Mouse (Mus musculus) frontal cortex, postnatal 25 days (tissue): ENCODE measurements around the gene Rhd.
"Not testable (repeated sequence)": the region's sequence is repeated elsewhere in the genome, so short reads cannot be mapped to it uniquely, and the experiment has no call there.

Experiments used
- DNase-seq, 2 experiments: peaks; one replicate each; pipeline ENCODE4 v3.0.0; 2022; ENCODE audit warnings: low spot score in 2 of 2

Gene Rhd

DNA sequence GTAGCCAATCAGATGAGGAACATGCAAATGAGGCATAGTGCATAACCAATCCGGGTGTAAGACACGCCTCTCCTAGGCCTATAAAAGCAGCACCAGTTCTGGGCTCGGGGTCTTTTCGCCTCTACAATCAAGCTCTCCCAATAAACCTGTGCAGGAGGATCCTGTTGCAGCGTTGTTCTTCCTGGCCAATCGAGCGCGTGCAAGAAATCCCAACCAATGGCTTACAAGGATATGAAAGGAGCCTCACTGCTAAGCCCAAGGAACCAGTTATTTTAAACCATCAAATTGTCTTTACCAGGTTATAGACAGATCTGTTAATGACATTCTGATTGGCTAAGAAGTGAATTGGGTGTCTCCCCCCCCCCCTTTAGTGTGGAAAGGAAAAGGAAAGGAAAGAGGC is 47.1 kb downstream of the Rhd start:
- not testable (repeated sequence) for DNase-seq

DNA sequence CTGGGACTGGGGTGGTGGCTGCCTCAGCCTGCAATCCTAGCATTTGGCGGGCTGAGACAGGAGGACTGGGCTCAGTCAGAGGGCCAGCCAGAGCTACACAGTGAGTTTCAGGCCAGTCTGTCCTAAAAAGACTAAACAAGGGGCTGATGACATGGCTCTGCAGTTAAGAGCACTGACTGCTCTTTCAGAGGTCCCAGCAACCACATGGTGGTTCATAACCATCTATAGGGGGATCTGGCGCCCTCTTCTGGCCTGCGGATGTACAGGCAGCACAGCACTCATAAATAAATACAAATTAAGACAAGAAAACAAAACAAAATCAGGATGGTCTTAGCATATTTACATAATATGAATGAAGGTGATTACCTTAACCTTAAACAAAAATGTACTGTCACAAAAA is 49.1 kb downstream of the Rhd start:
- peak; percentile 43 to 44 for DNase-seq

DNA sequence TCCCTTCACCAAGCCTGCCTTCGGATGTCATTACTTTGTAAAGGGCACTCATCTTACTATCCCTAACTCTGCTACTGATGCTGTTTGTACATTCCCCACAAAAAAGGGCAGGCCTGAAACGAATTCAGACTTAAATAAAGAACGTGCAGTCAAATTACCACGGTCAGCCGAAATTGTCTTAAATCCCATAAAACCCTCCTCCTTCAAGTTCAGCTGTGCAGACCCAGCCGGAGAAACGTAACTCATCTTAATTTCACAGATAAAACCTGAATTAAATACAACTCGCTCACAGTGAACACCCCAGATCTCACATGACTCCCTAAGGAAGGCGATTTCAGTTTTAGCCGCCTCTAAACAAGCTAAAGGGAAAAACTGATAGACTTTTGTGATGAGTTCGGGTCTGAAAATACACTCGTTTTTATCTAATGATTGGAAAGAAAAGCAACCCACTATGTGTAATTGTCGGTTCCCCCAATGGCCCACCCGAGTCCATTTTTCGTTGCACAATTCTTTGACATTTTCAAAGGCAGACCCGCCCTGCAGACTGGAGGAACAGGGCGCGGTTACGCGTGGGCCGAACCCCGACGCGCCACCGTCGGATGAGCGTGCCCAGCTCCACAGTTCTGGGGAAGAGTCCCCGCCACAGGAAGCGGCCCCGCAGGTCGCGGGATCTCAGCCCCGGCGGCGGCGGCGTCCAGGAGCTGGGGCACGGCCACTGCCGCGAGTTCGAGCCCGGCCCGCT is 50.0 kb downstream of the Rhd start:
- no peak for DNase-seq

DNA sequence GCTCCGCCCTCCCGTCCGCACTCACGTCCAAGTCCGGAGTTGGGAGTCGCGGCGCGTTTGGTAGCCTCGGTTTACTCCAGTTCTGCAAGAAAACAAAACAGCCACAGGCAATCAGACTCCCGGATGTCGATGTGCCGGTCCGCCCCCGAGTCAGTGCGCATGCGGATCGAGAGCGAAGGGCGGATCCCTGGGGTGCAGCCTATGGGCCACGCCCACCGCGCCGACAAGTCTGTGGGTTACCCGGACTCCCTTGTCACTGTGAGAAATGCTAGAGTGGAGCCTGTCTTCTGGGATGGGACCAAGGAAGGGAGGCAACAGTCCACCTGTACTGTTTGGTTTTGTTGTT is 50.5 kb downstream of the Rhd start, which contains the start of gene Tmem50a:
Gene Tmem50a (minus strand): TSS at position 161 of the 346 bp plus-strand sequence.
- peak; percentile 77 to 81 for DNase-seq

DNA sequence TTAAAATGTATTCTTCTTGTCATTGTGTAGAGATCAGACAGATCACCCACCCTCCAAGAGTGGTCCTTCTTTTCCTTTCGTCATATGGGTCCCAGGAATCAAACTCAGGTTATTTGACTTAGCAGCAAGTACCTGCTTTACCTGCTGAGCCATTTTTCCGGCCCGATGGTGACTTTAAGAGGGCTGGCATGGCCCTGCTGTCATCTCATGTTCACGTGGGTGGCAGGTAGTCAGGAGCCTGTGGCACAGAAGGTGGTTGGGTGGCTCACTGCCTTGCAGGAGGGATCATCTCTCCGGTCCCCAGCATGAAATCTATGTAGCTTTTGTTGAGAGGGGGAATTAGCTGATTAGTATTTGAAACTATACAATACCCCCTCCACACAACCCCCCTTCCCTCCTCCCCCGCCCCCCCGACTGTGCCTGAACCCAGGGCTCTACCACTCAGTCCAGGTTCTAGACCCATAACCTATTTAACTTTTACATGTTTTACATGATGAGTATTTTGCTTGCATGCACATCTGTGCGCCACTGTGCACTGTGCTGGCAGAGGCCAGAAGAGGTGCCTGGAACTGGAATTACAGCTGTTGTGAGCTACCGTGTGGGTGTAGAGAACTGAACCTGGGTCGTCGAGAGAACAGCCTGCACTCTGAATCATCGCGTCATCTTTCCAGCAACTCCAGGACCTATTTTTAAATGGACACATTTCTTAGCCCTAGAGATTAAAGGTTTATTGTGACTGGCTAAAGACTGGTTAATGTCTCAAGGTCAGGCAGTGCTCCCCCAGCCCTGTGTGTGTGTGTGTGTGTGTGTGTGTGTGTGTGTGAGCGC is 51.1 kb downstream of the Rhd start:
- DNase-seq, result no peak

DNA sequence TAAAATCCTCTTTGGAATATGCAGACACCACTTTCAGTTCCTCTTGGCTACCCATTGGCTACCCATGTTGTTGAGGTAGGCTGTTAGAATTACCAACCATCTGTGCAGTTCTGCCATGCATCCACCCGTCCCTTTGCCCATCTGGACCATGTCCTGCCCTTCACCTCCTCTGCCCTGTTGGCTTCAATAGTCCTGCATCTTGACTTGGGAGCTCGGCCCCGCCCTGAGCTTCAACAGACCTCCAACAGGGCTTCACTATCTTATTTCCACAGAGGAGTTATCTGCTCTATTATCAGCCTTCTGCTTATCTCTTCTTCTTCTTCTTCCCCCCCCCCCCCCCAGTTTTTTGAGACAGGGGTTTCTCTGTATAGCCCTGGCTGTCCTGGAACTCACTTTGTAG is 52.9 kb downstream of the Rhd start:
- DNase-seq, result no peak

DNA sequence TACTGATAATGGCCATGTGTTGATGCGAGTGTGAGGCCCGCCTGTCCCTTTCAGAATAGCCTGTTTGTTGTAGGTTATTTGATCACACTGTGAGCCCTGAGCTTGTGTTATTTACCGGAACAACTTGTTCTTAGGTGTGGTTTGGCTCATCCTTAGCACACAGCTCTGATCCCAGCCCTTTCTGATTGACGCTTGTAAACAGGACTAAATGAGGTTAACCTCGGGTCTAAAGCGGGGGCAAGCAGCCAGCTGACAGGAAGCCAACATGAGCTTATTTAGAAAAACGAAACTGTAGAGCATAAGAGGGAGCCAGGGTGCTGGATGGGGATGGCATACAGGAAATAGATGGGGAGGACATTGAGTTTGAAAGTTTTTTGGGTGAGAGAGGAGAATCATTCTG is 54.0 kb downstream of the Rhd start:
- DNase-seq, result no peak

DNA sequence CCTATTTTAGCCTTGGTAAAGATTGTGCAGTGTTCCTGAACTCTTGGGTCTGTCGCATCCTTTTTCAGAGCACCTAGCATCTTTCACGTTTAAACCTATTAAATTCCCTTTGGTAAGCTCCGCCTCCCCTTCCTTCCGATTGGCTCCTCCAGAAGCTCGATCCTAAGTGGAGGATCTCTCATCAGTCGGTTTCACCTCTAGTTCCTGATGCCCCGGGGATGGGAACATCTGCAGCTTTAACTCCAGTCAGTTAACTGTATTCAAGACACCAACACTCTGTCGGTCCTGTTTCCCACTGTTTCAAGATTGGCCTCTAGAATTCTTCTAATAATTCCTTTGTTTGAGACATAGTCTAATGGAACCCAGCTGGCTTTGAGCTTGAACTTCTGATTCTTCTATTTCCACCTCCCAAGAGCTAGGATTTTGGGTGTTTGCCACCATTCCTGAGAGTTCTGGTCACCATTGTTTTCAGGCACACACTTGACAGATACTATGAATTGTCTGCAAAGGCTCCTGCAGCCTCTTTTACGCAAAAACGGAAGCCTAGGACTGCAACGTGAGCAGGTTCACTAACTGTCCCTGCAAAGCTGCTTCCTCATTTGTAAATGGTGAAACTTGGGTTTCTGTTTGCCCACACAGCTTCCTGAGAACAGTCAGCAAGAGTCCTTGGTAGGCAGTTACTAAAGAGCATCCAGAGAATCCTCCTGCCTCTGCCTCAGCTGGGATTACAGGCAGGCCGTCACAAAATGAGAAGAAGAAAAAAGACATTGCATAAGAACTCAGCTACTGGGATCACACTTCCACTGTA is 55.6 kb downstream of the Rhd start:
- DNase-seq, result no peak

DNA sequence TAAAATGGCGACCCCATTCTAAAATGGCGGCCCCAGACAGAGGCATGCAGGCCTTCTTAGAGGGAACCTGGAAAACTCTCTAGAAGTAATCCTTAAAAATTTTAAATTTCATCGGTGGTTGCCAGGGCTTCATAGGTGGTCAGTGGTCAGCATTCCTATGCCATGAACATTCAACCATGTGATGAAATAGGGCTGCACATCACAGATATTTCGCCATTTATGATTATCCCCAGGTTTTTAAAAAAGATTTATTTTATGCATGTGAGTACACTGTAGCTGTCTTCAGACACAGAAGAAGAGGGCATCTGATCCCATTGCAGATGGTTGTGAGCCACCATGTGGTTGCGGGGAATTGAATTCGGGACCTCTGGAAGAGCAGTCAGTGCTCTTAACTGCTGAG is 56.3 kb downstream of the Rhd start:
- no peak for DNase-seq

DNA sequence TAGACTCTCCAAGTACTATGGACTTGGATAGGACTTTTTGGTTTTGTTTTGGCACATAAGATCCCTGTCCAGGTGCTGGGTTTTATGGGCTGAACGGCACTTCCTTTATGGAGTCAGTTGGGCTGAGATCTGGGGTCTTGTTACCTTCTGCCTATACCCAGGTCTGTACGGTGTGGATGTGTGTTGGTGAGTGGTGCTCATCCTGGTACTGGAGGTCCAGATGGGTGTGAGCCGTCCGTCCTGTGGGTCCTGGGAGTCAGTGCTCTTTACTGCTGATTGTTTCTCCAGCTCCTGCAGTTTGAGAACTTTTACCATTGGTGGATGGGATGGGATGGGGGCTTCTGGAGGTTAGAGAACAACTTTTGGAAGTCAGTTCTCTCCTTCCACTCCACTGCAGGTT is 57.4 kb downstream of the Rhd start:
- DNase-seq, result no peak

DNA sequence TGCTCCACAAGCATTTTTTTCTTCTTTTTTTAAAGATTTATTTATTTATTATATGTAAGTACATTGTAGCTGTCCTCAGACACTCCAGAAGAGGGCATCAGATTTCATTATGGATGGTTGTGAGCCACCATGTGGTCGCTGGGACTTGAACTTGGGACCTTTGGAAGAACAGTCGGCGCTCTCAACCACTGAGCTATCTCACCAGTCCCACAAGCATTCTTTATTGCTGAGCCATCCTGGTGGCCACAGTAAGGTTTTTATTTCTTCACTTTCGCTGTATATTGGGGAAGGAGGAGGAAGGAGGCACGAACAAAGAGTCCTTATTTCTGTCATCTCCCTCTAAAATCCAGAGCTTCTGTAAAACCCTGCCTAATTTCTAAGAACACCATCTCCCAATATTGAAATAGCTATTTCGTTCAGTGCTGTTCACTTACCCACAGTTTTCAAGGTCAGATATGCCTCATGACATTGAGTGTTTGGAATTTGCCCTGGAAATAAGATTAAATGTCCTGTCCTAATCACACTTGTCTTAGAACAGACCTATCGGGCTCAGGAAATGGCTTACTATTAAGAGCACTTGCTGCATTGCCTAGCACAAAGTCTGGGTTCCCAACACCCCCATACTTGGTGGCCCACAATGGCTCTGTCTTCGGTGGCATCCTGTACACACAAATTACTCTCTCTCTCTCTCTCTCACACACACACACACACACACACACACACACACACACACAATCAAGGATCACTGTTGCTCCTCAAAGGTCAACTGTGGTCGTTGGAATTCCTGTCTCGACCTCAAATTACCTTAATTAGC is 58.0 kb downstream of the Rhd start:
- no peak for DNase-seq

DNA sequence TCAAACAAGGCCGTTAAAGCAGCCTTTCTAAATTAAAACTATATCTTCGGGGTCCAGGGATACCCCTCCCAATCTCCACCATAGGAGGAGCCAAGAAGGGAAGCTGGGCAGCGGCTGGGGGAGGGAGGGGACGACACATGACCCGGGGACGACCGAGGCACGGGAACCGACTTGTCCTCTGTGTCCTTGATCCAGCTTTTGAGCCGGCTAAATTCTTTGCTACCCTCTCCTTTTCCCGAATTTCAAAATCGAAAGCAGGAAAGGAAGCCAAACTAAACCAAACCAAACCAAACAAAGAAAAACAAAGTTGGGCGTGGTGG is 58.5 kb downstream of the Rhd start:
- peak in 1 of 2 experiments; percentile 34 for DNase-seq

DNA sequence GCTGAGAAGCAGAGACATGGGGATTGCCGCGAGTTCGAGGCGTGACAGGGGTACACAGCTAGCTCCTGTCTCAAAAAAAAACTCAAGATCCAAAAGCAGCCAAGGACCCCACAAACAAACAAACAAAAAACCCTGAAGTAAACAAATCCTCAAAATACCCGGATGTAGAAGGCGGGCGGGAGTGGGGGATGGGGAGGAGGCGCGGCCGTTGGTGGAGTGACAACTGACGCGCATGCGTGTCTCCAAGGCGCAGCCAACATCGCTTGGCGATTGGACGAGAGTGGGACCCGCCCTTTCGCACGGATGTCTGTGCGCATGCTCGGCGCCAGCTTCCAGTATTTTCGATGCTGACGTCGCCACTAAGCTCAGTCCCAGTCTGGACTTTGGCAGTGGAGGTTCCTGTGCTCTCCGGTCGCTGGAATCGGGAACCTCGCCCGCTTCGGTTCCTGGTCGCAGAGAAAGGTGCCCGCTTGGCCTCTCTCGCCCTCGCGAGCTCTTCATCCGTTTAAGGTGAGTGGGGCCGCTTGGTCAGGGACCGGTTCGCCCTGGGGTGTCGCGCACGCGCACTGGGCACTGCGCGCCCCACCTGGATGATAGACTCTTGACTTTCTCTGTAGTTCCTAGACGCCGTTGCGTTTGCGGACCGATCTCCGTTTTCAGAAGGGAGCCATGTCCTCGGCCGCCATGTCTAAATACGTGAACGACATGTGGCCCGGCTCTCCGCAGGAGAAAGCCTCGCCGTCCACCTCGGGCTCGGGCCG is 59.1 kb downstream of the Rhd start, which contains the start of gene Rsrp1:
Gene Rsrp1 (plus strand): TSS at position 335 of the 761 bp plus-strand sequence.
- DNase-seq, result peak; percentile 91 to 95

DNA sequence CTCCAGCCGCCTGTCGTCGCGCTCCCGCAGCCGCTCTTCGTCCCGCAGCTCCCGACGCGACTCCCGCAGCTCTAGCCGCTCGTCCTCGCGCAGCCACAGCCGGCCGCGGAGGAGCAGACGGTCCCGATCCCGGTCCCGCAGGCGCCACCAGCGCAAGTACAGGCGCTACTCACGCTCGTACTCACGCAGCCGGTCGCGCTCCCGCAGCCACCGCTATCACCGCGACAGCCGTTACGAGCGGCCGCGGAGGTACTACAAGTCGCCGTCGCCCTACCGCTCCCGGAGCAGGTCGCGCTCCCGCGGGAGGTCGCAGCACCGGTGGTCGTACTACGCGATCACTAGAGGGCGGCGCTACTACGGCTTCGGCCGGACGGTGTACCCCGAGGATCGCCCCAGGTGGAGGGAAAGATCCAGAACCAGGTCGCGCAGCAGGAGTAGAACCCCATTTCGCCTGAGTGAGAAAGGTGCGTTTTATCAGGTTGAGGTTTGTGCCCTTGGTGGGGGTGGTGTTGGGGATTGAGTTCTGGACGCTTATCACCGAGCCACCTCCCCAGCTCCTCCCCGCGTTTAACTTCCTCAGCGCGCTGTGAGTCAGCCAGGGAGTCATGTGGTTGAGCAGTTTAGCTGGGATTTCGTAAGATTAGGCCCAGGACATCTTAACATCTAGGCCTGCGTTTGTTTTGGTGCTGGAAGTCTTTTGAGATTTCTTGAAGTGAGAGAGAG is 59.8 kb downstream of the Rhd start:
- DNase-seq, result peak; percentile 16 to 28

DNA sequence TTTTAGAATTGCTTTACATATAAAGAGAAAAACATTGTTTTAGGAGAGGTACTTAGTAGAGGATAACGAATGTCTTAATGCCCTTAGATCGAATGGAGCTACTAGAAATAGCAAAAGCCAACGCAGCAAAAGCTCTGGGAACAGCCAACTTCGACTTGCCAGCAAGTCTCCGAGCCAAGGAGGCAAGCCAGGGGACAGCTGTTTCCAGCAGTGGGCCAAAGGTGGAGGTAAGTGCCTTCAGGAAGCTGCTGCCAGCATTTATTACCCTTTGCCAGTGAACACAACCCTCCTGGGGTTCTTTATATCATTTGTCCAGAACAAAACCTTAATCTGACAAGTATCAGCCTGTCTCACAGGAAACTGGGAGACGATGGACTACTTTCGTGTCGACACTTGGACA is 60.9 kb downstream of the Rhd start:
- no peak for DNase-seq

DNA sequence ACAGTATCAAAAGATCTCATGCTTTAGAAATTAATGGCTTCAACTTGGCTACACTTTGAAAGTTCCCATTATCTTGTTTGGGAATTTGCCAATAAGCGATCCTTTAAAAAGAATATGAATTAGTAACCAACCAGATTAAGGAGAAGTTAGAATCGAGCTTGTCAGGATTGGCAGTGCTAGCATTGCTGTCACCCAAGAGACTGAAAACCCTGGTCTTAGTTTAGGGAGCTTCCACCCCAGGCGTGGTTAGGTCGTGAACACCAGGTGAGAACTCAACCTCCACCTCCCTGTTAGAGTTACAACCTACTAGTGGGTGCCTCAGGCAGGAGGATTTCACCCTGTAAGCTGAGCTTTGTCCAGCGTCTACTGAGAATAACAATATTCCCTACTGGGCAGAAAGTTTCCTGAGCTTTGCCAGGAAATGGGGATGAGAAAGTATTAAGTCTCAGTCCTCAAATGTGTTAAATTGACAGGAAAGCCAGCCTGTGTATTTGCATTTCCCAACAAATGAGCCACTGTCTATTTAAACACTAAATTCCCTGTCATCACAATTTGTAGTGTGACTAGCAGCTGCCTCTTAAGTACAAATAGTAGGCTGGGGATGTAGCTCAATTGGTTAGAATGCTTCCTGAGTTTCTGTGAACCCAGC is 63.6 kb downstream of the Rhd start:
- DNase-seq, result no peak

DNA sequence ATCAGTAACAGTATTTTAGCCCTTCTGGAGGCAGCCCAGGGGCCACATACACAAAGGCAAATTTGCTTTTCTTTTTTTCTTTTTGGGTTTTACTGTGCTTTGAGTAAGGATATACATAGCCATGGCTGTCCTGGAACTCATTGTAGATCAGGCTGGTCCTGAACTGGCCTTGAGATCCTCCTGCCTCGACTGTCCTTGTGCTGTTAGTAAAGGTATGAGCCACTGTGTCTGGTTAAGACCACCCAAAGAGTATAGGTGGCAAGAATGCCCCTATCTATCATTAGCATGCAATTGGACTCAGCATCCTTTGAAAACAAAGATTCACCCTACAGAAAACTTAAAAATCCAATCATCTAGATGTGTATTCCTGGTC is 64.1 kb downstream of the Rhd start:
- DNase-seq, result no peak

DNA sequence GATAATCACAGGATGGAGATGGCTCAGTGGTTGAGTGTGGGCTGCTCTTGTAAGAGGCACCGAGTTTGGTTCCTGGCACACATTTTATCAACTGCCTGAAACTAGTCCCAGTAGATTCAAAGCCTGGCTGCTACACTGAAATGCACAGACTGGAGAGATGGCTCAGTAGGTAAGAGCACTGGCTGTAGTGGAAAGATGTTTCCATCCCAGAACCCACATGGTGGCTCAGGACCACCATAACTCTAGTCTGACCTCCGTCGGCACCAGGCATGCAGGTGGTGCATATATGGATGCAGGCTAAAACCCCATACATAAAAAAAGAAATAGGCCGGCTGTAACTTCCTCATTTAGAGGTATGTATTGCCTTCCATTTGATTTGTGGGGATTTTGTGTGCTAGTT is 65.2 kb downstream of the Rhd start:
- DNase-seq, result no peak

DNA sequence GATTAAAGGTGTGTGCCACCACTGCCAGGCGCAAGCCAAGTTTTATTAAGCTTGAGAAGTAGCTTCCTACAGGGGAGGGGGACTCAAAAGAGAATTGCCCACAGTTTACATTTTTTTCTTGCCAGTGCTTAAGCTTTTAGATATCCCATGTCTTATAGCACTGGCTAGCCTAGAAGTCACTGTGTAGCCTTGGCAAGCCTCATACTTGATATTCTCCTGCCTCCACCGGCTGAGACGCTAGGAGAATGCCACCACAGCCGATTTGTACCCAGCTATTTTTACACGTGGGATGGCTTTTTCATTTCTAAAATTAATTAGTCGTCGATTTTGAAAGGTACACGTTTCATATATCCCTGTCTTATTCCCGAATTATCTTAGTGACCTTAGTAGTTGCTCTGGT is 65.9 kb downstream of the Rhd start:
- no peak for DNase-seq
